Mouse (Mus musculus) G1E (cell line): ENCODE results near the gene Agap3.

Experiments used
- CTCF ChIP-seq: IDR thresholded peaks from 2 replicates; pipeline ENCODE4 v1.5.1; 2012; ENCODE audit warnings: low read depth, low read length, inconsistent platforms, mixed read lengths
- GATA1 ChIP-seq: IDR thresholded peaks from 2 replicates; pipeline ENCODE4 v1.6.1; 2012; ENCODE audit warnings: borderline replicate concordance, low read length, inconsistent platforms, mixed read lengths
- GATA2 ChIP-seq: IDR thresholded peaks from 2 replicates; pipeline ENCODE4 v1.6.1; 2012; ENCODE audit warnings: low read depth, low read length, inconsistent platforms, borderline replicate concordance
- POLR2AphosphoS5 ChIP-seq: IDR thresholded peaks from 2 replicates; pipeline ENCODE4 v1.6.1; 2012; ENCODE audit warnings: low read depth, low read length, inconsistent platforms; ENCODE audit not compliant: insufficient replicate concordance
- TAL1 ChIP-seq: conservative IDR thresholded peaks from 2 replicates; pipeline ENCODE4 v1.6.1; 2012; ENCODE audit warnings: low read depth, low read length, inconsistent platforms, mixed read lengths

- peak; percentile 88 for TF ChIP-seq CTCF
- no peak for TF ChIP-seq TAL1
- TF ChIP-seq GATA1: no peak
- TF ChIP-seq POLR2AphosphoS5: no peak
- TF ChIP-seq GATA2: no peak
These were observed 18.6 kb downstream of the Agap3 start for GRCm38 (mm10) chr5:24470600-24470999.
